Mouse (Mus musculus): Measurements from ENCODE around the gene Cd44. TPM values are rescaled to one million over a fixed set of nuclear protein-coding genes. Genes with fewer than 3 reads are reported as not detected.

Cd44 gene
- polyA plus RNA-seq, 1 experiment from 2014 or later, result 12.5 TPM

GRCm38 (mm10) chr2:102922066-102922465 is 20.6 kb upstream of the Cd44 start:
- Histone ChIP-seq H3K9me3 (ENCODE audit: control insufficient read depth, low read length) (no peaks in the 10 kb centered on the region), H3K27me3 (replicated peaks; ENCODE audit: control insufficient read depth, insufficient read depth, low read length) (no peaks in the 10 kb centered on the region), H3K27ac (ENCODE audit: low read length) (no peak overlapping the region), H3K9ac (ENCODE audit: low read depth, low read length) (no peak overlapping the region), H3K4me1 (ENCODE audit: control insufficient read depth, insufficient read depth, low read length) (0 out of 2 replicates have a peak, but pooled peaks cover 3% of the 10 kb centered on the region), H3K4me2 (ENCODE audit: low read depth, low read length) (no peak overlapping the region), H3K36me3 (ENCODE audit: control insufficient read depth, insufficient read depth, low read length) (no peaks in the 10 kb centered on the region), H3K4me3 (ENCODE audit: low read length) (no peak overlapping the region)
- WGBS, result 91% methylated on average over 3 of the region's 3 CpGs
- no peak for ATAC-seq

- no peaks in the 10 kb centered on the region for H3K36me3 ChIP-seq (ENCODE audit: control insufficient read depth, insufficient read depth, low read length)
- no peak overlapping the region for H3K4me2 ChIP-seq (ENCODE audit: low read depth, low read length)
- ATAC-seq, result no peak
- H3K27me3 ChIP-seq (replicated peaks; ENCODE audit: control insufficient read depth, insufficient read depth, low read length), result 0 out of 2 replicates have a peak, but pooled peaks cover 2% of the 10 kb centered on the region
- no peaks in the 10 kb centered on the region for H3K9me3 ChIP-seq (ENCODE audit: control insufficient read depth, low read length)
- H3K27ac ChIP-seq (ENCODE audit: low read length), result no peak overlapping the region
- 75% methylated on average over 1 of the region's 1 CpGs for WGBS
- no peak overlapping the region for H3K9ac ChIP-seq (ENCODE audit: low read depth, low read length)
- H3K4me3 ChIP-seq (ENCODE audit: low read length), result no peak overlapping the region
- H3K4me1 ChIP-seq (ENCODE audit: control insufficient read depth, insufficient read depth, low read length), result no peaks in the 10 kb centered on the region
Measured at GRCm38 (mm10) chr2:102918301-102918700, 16.8 kb upstream of the Cd44 start.

GRCm38 (mm10) chr2:102916596-102916995 is 15.1 kb upstream of the Cd44 start:
- Histone ChIP-seq H3K4me2 (ENCODE audit: low read depth, low read length) (no peak overlapping the region), H3K27me3 (replicated peaks; ENCODE audit: control insufficient read depth, insufficient read depth, low read length) (0 out of 2 replicates have a peak, but pooled peaks cover 2% of the 10 kb centered on the region), H3K36me3 (ENCODE audit: control insufficient read depth, insufficient read depth, low read length) (no peaks in the 10 kb centered on the region), H3K9ac (ENCODE audit: low read depth, low read length) (no peak overlapping the region), H3K9me3 (ENCODE audit: control insufficient read depth, low read length) (no peaks in the 10 kb centered on the region), H3K4me1 (ENCODE audit: control insufficient read depth, insufficient read depth, low read length) (no peaks in the 10 kb centered on the region), H3K4me3 (ENCODE audit: low read length) (no peak overlapping the region), H3K27ac (ENCODE audit: low read length) (no peak overlapping the region)
- ATAC-seq, result no peak
- 57% methylated on average over 3 of the region's 3 CpGs for WGBS

- H3K36me3 ChIP-seq (ENCODE audit: control insufficient read depth, insufficient read depth, low read length), result no peaks in the 10 kb centered on the region
Measured at GRCm38 (mm10) chr2:102914675-102915074, 13.2 kb upstream of the Cd44 start.

GRCm38 (mm10) chr2:102913833-102914545 is 12.5 kb upstream of the Cd44 start:
- Histone ChIP-seq H3K4me2 (ENCODE audit: low read depth, low read length) (no peak overlapping the region), H3K9ac (ENCODE audit: low read depth, low read length) (no peak overlapping the region), H3K9me3 (ENCODE audit: control insufficient read depth, low read length) (no peaks in the 10 kb centered on the region), H3K4me3 (ENCODE audit: low read length) (no peak overlapping the region), H3K36me3 (ENCODE audit: control insufficient read depth, insufficient read depth, low read length) (no peaks in the 10 kb centered on the region), H3K4me1 (ENCODE audit: control insufficient read depth, insufficient read depth, low read length) (no peaks in the 10 kb centered on the region), H3K27ac (ENCODE audit: low read length) (no peak overlapping the region), H3K27me3 (replicated peaks; ENCODE audit: control insufficient read depth, insufficient read depth, low read length) (0 out of 2 replicates have a peak, but pooled peaks cover 2% of the 10 kb centered on the region)
- 0 out of 2 replicates have a peak, but pooled peaks have one; percentile 18 for ATAC-seq
- WGBS, result 63% methylated on average over 11 of the region's 11 CpGs

More at GRCm38 (mm10) chr2:102914675-102915074, 13.2 kb upstream of the Cd44 start:
- H3K9ac ChIP-seq (ENCODE audit: low read depth, low read length), result no peak overlapping the region
- no peak overlapping the region for H3K4me3 ChIP-seq (ENCODE audit: low read length)
- no peaks in the 10 kb centered on the region for H3K4me1 ChIP-seq (ENCODE audit: control insufficient read depth, insufficient read depth, low read length)
- H3K27me3 ChIP-seq (replicated peaks; ENCODE audit: control insufficient read depth, insufficient read depth, low read length), result 0 out of 2 replicates have a peak, but pooled peaks cover 2% of the 10 kb centered on the region
- H3K4me2 ChIP-seq (ENCODE audit: low read depth, low read length), result no peak overlapping the region
- ATAC-seq, result no peak
- WGBS, result 78% methylated on average over 5 of the region's 5 CpGs
- H3K9me3 ChIP-seq (ENCODE audit: control insufficient read depth, low read length), result no peaks in the 10 kb centered on the region
- H3K27ac ChIP-seq (ENCODE audit: low read length), result no peak overlapping the region

- no peak overlapping the region for H3K4me2 ChIP-seq (ENCODE audit: low read depth, low read length)
- H3K36me3 ChIP-seq (ENCODE audit: control insufficient read depth, insufficient read depth, low read length), result no peaks in the 10 kb centered on the region
- H3K4me1 ChIP-seq (ENCODE audit: control insufficient read depth, insufficient read depth, low read length), result no peaks in the 10 kb centered on the region
- no peak overlapping the region for H3K4me3 ChIP-seq (ENCODE audit: low read length)
- 0 out of 2 replicates have a peak, but pooled peaks cover 2% of the 10 kb centered on the region for H3K27me3 ChIP-seq (replicated peaks; ENCODE audit: control insufficient read depth, insufficient read depth, low read length)
- ATAC-seq, result no peak
- H3K9me3 ChIP-seq (ENCODE audit: control insufficient read depth, low read length), result no peaks in the 10 kb centered on the region
- H3K9ac ChIP-seq (ENCODE audit: low read depth, low read length), result no peak overlapping the region
- H3K27ac ChIP-seq (ENCODE audit: low read length), result no peak overlapping the region
- WGBS, result 63% methylated on average over 2 of the region's 2 CpGs
Measured at GRCm38 (mm10) chr2:102912951-102913350, 11.5 kb upstream of the Cd44 start.

- no peak overlapping the region for H3K4me2 ChIP-seq (ENCODE audit: low read depth, low read length)
- H3K27me3 ChIP-seq (replicated peaks; ENCODE audit: control insufficient read depth, insufficient read depth, low read length), result 0 out of 2 replicates have a peak, but pooled peaks cover 2% of the 10 kb centered on the region
- WGBS, result 76% methylated on average over 3 of the region's 3 CpGs
- no peak overlapping the region for H3K4me3 ChIP-seq (ENCODE audit: low read length)
- ATAC-seq, result no peak
- H3K9me3 ChIP-seq (ENCODE audit: control insufficient read depth, low read length), result no peaks in the 10 kb centered on the region
- no peaks in the 10 kb centered on the region for H3K36me3 ChIP-seq (ENCODE audit: control insufficient read depth, insufficient read depth, low read length)
- no peaks in the 10 kb centered on the region for H3K4me1 ChIP-seq (ENCODE audit: control insufficient read depth, insufficient read depth, low read length)
- H3K9ac ChIP-seq (ENCODE audit: low read depth, low read length), result no peak overlapping the region
- no peak overlapping the region for H3K27ac ChIP-seq (ENCODE audit: low read length)
Measured at GRCm38 (mm10) chr2:102912469-102912868, 11.0 kb upstream of the Cd44 start.

GRCm38 (mm10) chr2:102909403-102909802 is 7.9 kb upstream of the Cd44 start:
- no peaks in the 10 kb centered on the region for H3K4me1 ChIP-seq (ENCODE audit: control insufficient read depth, insufficient read depth, low read length)
- no peak overlapping the region for H3K9ac ChIP-seq (ENCODE audit: low read depth, low read length)
- ATAC-seq, result no peak
- no peak overlapping the region for H3K27ac ChIP-seq (ENCODE audit: low read length)
- 0 out of 2 replicates have a peak, but pooled peaks cover 2% of the 10 kb centered on the region for H3K27me3 ChIP-seq (replicated peaks; ENCODE audit: control insufficient read depth, insufficient read depth, low read length)
- no peaks in the 10 kb centered on the region for H3K36me3 ChIP-seq (ENCODE audit: control insufficient read depth, insufficient read depth, low read length)
- H3K4me3 ChIP-seq (ENCODE audit: low read length), result no peak overlapping the region
- H3K9me3 ChIP-seq (ENCODE audit: control insufficient read depth, low read length), result no peaks in the 10 kb centered on the region
- 94% methylated on average over 1 of the region's 1 CpGs for WGBS
- H3K4me2 ChIP-seq (ENCODE audit: low read depth, low read length), result no peak overlapping the region

- 74% methylated on average over 3 of the region's 3 CpGs for WGBS
- H3K9me3 ChIP-seq (ENCODE audit: control insufficient read depth, low read length), result no peaks in the 10 kb centered on the region
- H3K9ac ChIP-seq (ENCODE audit: low read depth, low read length), result no peak overlapping the region
- no peaks in the 10 kb centered on the region for H3K36me3 ChIP-seq (ENCODE audit: control insufficient read depth, insufficient read depth, low read length)
- no peaks in the 10 kb centered on the region for H3K4me1 ChIP-seq (ENCODE audit: control insufficient read depth, insufficient read depth, low read length)
- H3K27ac ChIP-seq (ENCODE audit: low read length), result no peak overlapping the region
- no peak overlapping the region for H3K4me3 ChIP-seq (ENCODE audit: low read length)
- ATAC-seq, result no peak
- H3K27me3 ChIP-seq (replicated peaks; ENCODE audit: control insufficient read depth, insufficient read depth, low read length), result no peaks in the 10 kb centered on the region
- no peak overlapping the region for H3K4me2 ChIP-seq (ENCODE audit: low read depth, low read length)
Measured at GRCm38 (mm10) chr2:102905604-102906003, 4.1 kb upstream of the Cd44 start.

Data from intestine, embryonic 16.5 days (tissue).